Mouse (Mus musculus): ENCODE results near the gene Pcyt2.
"Not testable (repeated sequence)": the region's sequence is repeated elsewhere in the genome, so short reads cannot be mapped to it uniquely, and the experiment has no call there.

Pcyt2 gene

DNA sequence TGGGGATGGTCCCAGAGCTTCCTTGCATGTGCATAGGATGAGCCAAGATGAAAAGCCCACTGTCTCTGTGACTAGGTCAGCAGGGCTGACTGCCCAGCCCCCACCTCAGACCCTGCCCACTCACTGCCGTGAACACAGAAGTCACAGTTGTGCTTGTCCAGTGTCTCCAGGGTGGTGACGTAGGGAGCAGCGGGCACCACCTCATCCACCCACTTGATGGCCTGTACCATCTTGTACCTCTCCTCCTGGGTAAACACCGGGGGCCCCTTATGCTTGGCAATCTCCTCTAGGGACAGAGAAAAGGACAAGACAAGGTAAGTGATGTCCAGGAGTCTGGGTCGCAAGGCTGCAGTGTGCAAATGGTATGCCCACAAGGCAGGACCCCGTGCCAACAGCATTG is 2.6 kb downstream of the Pcyt2 start:
- DNase-seq: no peak

DNA sequence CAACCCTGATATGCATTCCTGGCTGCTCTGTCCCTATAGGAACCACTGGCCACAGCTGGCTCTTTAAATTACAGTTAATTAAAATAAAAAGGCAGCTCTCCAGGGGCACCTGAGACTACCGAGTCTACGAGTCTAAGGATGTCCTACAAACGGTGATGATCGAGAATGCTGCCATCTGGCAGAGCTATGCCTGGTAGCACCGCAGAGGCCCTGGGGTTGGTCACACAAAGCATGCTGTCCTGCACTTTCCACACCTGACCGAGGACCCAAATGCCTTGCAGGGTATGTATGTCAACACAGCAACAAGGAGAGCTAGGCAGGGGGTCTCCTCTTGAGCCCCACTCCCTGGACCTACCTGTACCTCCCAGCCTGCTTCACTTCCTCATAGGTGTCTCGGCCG is 3.8 kb downstream of the Pcyt2 start:
- DNase-seq: no peak

DNA sequence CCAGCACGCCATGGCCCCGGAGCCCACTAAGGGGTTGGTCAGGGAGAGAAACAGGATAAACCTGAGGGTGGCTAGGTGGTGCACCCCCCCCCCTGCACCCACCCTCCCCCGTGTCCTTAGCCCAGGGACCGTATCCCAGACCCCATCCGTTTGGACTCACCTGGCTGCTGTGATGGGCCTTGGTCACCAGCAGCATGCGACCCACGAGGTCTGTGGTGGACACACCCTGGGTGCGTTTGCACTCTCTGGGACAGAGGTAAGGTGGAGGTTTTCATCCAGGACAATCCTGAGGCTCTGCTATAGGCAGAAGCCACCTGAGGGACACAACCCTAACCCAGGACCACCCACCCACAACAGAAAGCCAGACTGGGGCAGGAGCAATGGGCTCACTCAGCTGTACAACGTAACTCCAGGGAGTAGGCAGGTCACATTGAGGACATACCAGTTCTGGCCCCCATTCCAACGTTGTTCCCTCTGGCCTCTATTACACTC is 4.2 kb downstream of the Pcyt2 start:
- no peak for DNase-seq

DNA sequence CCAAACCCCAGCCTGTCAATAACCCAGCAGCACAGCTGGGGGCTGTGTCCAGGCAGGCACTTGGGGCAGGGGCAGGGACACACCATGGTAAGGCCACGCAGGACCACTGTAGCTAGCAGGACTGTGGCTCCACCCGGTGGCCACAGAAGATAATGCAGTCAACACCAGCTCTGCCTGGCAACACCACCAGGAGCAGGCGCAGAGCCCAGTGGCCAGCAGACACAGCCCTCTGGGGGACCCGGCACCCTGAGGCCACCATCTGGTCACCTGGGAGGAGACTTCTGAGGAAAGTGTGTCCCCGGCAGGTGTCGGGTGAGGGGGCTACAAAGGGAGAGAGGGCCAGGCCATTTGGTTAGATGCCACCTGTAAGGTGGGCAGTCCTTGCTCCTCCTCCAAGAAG is 5.0 kb downstream of the Pcyt2 start:
- peak; percentile 73 for DNase-seq

GRCm38 (mm10) chr11:120610477-120611046 is 7.2 kb downstream of the Pcyt2 start:
- DNase-seq: no peak

GRCm38 (mm10) chr11:120609250-120609649 is 8.5 kb downstream of the Pcyt2 start:
- no peak for DNase-seq

DNA sequence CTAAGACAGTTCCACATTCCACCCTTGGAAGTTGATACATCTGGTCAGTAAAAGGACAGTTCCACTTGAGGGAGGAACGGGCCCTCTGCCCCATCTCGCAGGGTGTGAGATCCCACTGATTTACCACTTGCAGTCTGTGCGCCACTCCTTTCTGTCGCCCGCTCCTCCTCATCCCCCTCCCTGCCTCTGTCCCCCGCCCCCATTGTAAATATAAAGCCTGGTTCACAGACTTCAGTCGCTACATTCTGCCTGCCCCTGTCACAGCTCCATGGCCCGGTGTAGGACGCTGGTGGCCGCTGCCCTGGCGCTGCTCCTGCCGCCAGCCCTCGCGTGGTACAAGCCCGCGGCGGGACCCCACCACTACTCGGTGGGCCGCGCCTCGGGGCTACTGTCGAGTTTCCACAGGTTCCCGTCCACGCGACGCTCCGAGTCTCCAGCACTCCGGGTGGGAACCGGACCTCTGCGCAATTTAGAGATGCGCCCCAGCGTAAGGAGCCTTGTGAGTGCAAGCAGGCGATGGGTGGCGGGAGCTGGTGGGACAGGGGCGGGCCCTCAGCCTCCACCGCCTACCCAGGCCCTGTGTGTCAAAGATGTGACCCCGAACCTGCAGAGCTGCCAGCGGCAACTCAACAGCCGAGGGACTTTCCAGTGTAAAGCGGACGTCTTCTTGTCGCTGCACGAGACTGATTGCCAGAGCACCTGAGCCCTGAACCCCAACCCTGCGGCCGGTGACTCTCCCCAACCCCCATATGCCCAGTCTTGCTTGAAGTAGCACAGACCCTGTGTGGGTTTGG is 9.3 kb downstream of the Pcyt2 start, which contains the start of gene Npb:
Gene Npb, plus strand, starts transcription at position 237 of the 794 bp plus-strand sequence.
- no peak for DNase-seq

DNA sequence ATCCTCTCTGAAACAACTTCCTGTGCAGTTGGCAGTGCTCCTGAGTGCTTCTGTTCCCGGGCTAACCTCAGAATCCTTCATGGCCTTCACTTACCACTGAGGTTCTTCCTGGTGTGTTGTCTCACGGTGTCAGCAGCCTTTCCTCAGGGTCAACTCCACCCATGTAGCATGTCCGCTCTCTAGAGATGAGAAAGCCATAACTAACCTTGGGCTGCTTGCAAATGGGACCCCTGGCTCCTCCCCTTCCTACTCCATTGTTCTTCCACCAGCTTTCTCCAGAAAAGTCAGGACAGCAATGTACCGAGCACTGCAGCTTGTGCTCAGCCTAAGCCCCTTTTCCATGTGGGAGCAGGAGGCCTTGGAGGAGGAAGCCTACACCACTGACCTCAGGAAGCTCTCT is 11.0 kb downstream of the Pcyt2 start:
- no peak for DNase-seq

- DNase-seq: no peak
Observed at GRCm38 (mm10) chr11:120605667-120606066, 12.1 kb downstream of the Pcyt2 start.

DNA sequence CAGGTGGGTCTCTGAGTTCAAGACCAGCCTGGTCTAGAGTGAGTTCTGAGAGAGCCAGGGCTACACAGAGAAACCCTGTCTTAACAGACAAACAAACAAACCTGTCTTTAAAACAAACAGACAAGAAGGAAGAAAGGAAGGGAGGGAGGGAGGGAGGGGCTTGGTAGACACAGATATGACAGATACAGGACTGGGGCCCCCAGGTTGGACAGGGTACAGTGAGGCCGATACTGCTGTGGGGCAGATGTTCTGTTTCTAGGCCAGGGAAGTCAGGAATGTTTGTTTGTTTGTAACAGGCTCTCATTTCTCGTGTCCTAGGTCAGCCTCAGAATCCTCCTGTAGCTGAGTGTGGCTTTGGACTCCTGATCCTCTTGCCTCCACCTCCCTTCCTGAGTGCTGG is 14.2 kb downstream of the Pcyt2 start:
- no peak for DNase-seq

- no peak for DNase-seq
Observed at GRCm38 (mm10) chr11:120600716-120601115, 17.0 kb downstream of the Pcyt2 start.

DNA sequence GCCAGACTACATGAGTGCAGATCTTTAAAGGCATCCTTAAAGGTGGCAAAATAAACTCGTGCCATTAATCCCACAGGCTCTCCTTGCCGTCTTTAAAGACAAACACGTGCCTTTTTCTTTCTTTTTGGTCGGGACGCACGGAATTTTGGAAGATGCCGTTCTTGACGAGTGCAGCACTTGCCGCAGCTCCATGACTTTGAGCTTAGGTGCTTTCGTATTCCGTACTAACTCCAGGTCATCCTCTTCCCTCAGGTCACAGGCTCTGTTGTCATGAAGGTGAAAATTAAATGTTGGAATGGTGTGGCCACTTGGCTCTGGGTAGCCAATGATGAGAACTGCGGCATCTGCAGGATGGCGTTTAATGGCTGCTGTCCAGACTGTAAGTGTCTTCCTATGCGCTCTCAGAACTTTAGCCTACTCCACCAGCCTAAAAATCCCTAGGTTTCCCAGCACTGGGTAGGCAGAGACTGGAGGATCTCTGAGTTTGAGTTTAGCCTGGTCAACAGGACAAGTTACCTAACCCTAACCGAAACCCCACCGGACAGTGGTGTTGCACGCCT is 18.7 kb downstream of the Pcyt2 start:
- no peak for DNase-seq

DNA sequence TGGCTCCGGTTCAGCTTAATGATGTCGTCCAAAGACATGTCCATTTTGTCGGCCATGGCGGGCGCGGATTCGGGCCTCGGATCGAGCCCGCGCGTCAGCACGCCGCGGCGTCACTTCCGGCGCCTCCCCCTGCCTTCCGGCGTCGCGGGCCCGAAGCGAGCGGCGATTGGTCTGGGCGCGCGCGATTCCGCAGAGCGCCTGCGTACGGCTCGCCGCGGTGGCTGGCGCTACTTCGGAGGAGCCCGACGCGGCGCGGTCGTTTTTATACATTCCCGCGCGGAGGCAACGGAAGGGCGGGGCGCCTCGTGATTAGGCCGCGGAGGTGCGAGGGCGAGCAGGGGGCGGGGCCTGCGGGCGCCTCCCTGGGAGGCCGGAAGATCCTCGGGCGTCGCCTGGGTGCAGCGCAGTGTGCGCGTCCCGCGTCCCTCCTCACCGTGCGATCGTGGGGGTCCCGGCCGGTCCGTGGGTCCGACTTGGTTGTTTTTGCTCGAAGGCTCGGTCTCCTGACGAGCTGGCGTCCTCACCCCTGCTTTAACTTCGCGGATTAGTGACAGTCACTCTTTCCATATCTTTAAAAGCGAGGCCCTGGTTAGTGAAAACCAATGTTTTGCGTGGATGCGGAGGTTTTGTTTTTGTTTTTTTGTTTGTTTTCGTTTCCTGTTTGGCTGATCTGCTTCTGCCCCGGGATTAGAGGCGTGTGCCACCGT is 19.3 kb downstream of the Pcyt2 start, which contains the start of the genes Alyref and Anapc11:
Gene Alyref, minus strand, starts transcription at position 83 of the 707 bp plus-strand sequence.
Gene Anapc11, plus strand, starts transcription at position 139 of the 707 bp plus-strand sequence.
- peak; percentile 90 for DNase-seq

DNA sequence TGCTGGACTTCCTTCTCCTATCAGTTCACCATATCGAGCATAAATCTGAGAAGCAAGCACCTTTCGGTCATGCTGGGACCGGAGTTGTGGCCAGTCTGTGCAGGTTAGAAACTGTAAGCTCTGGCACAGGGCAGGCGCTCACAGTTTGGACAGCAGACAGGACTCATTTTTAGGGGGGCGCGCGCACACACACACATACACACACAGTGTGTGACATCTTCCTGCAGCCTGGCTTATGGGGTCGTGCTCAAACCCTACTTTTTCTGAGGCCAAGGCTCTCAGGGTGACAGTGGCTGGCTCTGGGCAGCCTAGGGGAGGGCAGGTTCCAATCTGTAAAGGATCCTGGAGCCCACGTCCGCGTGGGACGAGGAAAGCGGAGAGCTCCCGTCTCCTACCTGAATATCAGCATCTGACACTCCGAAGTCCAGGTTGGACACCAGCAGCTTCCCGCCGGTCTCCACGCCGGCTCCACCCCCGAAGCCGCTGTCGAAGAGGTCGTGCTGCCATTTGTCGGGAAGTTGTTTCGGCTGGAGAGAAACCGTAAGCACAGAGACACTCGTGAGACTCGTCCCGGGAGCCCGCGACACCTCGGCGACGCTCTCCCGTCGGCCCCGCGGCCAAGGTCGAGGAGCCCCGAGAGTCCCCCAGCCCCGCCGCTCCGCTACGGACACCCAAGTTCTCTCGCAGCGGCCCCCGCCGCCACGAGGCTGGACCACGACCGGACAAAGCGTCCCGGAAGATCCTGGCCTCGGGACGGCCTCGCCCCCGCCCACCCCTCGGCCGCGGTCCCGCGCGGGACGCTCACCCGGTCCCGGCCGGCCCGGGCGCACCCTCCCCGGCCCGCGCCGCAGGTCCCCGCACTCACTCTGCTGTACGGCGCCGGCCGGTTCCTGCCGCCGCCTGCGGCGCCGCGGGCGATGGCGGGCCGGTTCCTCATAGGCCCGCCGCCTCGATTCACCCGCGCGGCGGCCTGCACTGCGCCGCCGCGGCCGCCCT is 20.2 kb downstream of the Pcyt2 start:
- DNase-seq: no peak

DNA sequence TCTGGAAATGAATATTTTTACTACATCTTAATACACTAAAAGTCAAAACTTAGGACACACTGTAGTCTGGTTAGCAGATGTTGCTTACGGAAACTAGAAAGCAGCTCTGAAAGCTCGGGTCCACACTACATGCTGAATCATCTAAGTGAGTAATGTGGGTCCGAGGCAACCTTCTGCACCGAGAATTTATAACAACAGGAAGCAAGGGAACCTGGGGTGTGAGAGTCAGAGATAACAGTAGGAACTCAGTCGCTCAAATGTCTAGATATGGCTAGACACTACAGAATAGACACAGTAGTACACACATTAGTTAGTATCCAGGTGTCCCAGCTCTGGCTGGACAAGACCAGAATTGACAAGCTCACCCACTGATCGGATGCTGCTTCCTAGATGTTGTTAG is 29.2 kb downstream of the Pcyt2 start:
- no peak for DNase-seq

DNA sequence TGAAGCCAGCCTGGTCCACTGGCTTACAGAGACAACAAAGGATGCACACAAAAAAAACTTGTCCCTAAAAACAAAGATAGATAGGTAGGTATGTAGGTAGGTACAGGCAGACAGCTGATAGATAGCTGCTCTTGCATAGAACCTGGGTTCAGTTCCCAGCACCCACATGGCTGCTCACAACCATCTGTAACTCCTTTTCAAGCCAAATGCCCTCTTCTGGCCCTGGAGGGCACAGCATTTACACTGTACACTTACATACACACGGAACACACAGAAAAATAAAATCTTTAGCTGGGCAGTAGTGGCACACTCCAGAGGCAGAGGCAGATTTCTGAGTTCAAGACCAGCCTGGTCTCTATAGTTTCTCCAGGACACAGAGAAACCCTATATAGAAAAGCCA is 33.8 kb downstream of the Pcyt2 start:
- no peak for DNase-seq

DNA sequence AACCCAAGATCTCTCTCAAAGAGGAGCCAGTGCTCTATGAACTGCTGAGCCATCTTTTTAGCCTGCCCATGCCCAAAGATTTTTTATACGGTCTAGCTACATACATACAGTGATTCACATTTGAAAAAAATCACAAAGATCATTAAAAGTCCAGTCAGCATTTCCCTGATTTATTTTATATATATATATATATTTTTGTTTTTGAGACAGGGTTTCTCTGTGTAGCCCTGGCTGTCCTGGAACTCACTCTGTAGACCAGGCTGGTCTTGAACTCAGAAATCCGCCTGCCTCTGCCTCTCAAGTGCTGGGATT is 34.8 kb downstream of the Pcyt2 start:
- DNase-seq: not testable (repeated sequence)

GRCm38 (mm10) chr11:120582268-120582981 is 35.3 kb downstream of the Pcyt2 start:
- no peak for DNase-seq

DNA sequence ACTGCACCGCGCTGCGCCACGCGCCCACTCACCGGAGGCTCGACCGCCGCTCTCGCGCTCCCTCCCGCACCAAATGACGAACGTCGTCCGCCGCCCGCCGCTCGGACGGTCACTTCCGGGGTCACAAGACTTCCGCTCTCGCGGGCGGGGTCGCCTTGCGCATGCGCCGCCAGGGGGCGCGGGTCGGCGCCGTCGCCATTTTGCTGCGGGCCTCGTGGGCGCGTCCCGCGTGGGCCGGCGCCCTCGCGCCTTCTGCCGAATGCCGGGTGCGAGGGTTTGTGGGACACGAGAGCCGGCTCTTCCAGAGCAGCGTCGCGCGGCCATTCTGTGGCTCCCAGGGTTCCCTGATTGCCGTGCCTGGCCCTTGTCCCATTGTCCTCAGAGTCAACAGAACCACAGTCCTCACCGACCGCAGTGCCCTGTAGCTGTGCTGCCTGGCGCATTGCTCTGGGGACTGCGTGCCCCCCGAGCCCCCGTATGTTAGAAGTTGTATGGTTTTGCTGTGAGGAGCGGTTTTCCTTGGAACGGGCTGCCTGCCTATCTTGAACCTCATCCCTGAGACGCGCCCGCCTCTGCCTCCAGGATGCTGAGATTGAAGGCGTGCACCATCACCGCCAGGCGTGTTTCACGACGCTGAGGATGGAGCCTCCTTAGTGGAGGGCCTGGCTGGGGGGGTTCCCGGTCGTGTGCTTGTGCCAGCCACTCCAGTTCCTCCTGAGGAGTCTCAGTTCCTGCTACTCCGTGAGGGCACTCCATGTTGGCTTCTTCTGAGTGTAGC is 36.1 kb downstream of the Pcyt2 start, which contains the start of gene Arhgdia:
Gene Arhgdia, minus strand, starts transcription at position 135 of the 778 bp plus-strand sequence.
- peak; percentile 90 for DNase-seq

DNA sequence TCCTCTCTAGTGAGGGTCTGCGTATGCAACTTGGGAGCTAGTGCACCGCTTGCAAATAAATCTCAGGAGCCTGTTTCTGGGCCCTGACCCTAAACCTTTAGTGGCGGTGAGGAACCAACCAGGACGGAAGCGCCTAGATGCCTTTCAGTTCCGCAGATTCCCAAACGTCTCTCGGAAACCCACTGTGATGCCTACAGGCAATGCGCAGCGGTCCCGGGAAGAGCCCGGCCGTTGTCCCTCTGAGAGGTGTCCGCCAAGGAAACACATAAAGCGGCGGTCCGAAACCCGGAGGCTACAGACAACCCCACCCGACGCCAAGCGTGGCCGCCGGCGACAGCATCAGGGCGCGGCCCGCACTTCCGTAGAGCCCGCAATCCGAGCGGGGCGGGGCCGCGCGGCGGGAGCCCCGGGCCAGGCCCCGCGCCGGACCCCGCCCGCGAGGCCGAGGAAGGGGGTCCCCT is 36.8 kb downstream of the Pcyt2 start:
- DNase-seq: peak; percentile 42

Measured in right cerebral cortex, postnatal 4 days (tissue).